Mouse (Mus musculus): ENCODE results near the gene Nrp1.

The Nrp1 gene

GRCm38 (mm10) chr8:128478017-128478416 is 119.6 kb downstream of the Nrp1 start:
- in situ Hi-C loops (cut with MboI; ENCODE audit: low pct_unique_long_range_greater_than_20kb in 1 of 2, low sequenced_read_pairs in 2 of 2, unreplicated experiment in 1 of 2) = loop anchor here in 1 of 2 experiments (25.0 kb wide), 1 partner anchor 1291 kb away; no protein-coding TSS in a partner anchor

- in situ Hi-C loops (cut with MboI; ENCODE audit: low pct_unique_long_range_greater_than_20kb in 1 of 2, low sequenced_read_pairs in 2 of 2, unreplicated experiment in 1 of 2) = loop anchor here in 1 of 2 experiments (25.0 kb wide), 1 partner anchor 1292 kb away; no protein-coding TSS in a partner anchor
These were observed 121.1 kb downstream of the Nrp1 start for GRCm38 (mm10) chr8:128479309-128480013.

GRCm38 (mm10) chr8:128480896-128481665 is 122.7 kb downstream of the Nrp1 start:
- in situ Hi-C loops (cut with MboI; ENCODE audit: low pct_unique_long_range_greater_than_20kb in 1 of 2, low sequenced_read_pairs in 2 of 2, unreplicated experiment in 1 of 2) = loop anchor here in 1 of 2 experiments (25.0 kb wide), 1 partner anchor 1294 kb away; no protein-coding TSS in a partner anchor

GRCm38 (mm10) chr8:128483344-128483743 is 124.9 kb downstream of the Nrp1 start:
- in situ Hi-C loops (cut with MboI; ENCODE audit: low pct_unique_long_range_greater_than_20kb in 1 of 2, low sequenced_read_pairs in 2 of 2, unreplicated experiment in 1 of 2) = loop anchor here in 1 of 2 experiments (25.0 kb wide), 1 partner anchor 1296 kb away; no protein-coding TSS in a partner anchor

- in situ Hi-C loops (cut with MboI; ENCODE audit: low pct_unique_long_range_greater_than_20kb in 1 of 2, low sequenced_read_pairs in 2 of 2, unreplicated experiment in 1 of 2) = loop anchor here in 1 of 2 experiments (25.0 kb wide), 1 partner anchor 1297 kb away; no protein-coding TSS in a partner anchor
These were observed 126.3 kb downstream of the Nrp1 start for GRCm38 (mm10) chr8:128484720-128485124.

- in situ Hi-C loops (cut with MboI; ENCODE audit: low pct_unique_long_range_greater_than_20kb in 1 of 2, low sequenced_read_pairs in 2 of 2, unreplicated experiment in 1 of 2) = loop anchor here in 1 of 2 experiments (25.0 kb wide), 1 partner anchor 1299 kb away; no protein-coding TSS in a partner anchor
These were observed 127.6 kb downstream of the Nrp1 start for GRCm38 (mm10) chr8:128486043-128486442.

- in situ Hi-C loops (cut with MboI; ENCODE audit: low pct_unique_long_range_greater_than_20kb in 1 of 2, low sequenced_read_pairs in 2 of 2, unreplicated experiment in 1 of 2) = loop anchor here in 1 of 2 experiments (25.0 kb wide), 1 partner anchor 1301 kb away; no protein-coding TSS in a partner anchor
These were observed 129.8 kb downstream of the Nrp1 start for GRCm38 (mm10) chr8:128487966-128488931.

- in situ Hi-C loops (cut with MboI; ENCODE audit: low pct_unique_long_range_greater_than_20kb in 1 of 2, low sequenced_read_pairs in 2 of 2, unreplicated experiment in 1 of 2) = loop anchor here in 1 of 2 experiments (25.0 kb wide), 1 partner anchor 1302 kb away; no protein-coding TSS in a partner anchor
These were observed 130.9 kb downstream of the Nrp1 start for GRCm38 (mm10) chr8:128489351-128489750.

GRCm38 (mm10) chr8:128491126-128492067 is 133.0 kb downstream of the Nrp1 start:
- in situ Hi-C loops (cut with MboI; ENCODE audit: low pct_unique_long_range_greater_than_20kb in 1 of 2, low sequenced_read_pairs in 2 of 2, unreplicated experiment in 1 of 2) = loop anchor here in 1 of 2 experiments (25.0 kb wide), 1 partner anchor 1304 kb away; no protein-coding TSS in a partner anchor

GRCm38 (mm10) chr8:128493801-128494200 is 135.4 kb downstream of the Nrp1 start:
- in situ Hi-C loops (cut with MboI; ENCODE audit: low pct_unique_long_range_greater_than_20kb in 1 of 2, low sequenced_read_pairs in 2 of 2, unreplicated experiment in 1 of 2) = loop anchor here in 1 of 2 experiments (25.0 kb wide), 1 partner anchor 1306 kb away; no protein-coding TSS in a partner anchor

- in situ Hi-C loops (cut with MboI; ENCODE audit: low pct_unique_long_range_greater_than_20kb in 1 of 2, low sequenced_read_pairs in 2 of 2, unreplicated experiment in 1 of 2) = loop anchor here in 1 of 2 experiments (25.0 kb wide), 1 partner anchor 1312 kb away; no protein-coding TSS in a partner anchor
These were observed 140.4 kb downstream of the Nrp1 start for GRCm38 (mm10) chr8:128498836-128499235.

- in situ Hi-C loops (cut with MboI; ENCODE audit: low pct_unique_long_range_greater_than_20kb in 1 of 2, low sequenced_read_pairs in 2 of 2, unreplicated experiment in 1 of 2) = no loop called here
These were observed 145.9 kb downstream of the Nrp1 start for GRCm38 (mm10) chr8:128504136-128504829.

- in situ Hi-C loops (cut with MboI; ENCODE audit: low pct_unique_long_range_greater_than_20kb in 1 of 2, low sequenced_read_pairs in 2 of 2, unreplicated experiment in 1 of 2) = no loop called here
These were observed 147.5 kb downstream of the Nrp1 start for GRCm38 (mm10) chr8:128505866-128506265.

- in situ Hi-C loops (cut with MboI; ENCODE audit: low pct_unique_long_range_greater_than_20kb in 1 of 2, low sequenced_read_pairs in 2 of 2, unreplicated experiment in 1 of 2) = no loop called here
These were observed 150.3 kb downstream of the Nrp1 start for GRCm38 (mm10) chr8:128508723-128509122.

GRCm38 (mm10) chr8:128511021-128511420 is 152.6 kb downstream of the Nrp1 start:
- in situ Hi-C loops (cut with MboI; ENCODE audit: low pct_unique_long_range_greater_than_20kb in 1 of 2, low sequenced_read_pairs in 2 of 2, unreplicated experiment in 1 of 2) = no loop called here

- in situ Hi-C loops (cut with MboI; ENCODE audit: low pct_unique_long_range_greater_than_20kb in 1 of 2, low sequenced_read_pairs in 2 of 2, unreplicated experiment in 1 of 2) = no loop called here
These were observed 153.3 kb downstream of the Nrp1 start for GRCm38 (mm10) chr8:128511732-128512131.
